ENCODE assay signal across 10 mouse cellular contexts in genomic region chr9:122084636-122085035, GRCm38 (mm10). TPM values are rescaled to one million over a fixed set of nuclear protein-coding genes. Genes with fewer than 3 reads are reported as not detected.
DNase-seq lines count a peak whose midpoint lies in the region; ATAC-seq and TF ChIP-seq lines count a peak whose summit lies in the region.
"Had no signal": no experiment of that assay in that cellular context is flagged by ENCODE, and none has a peak within 500 bp of the region (broad histone marks: within the 10 kb centered on the region; RNA-seq: fewer than 3 reads in every experiment).

No protein-coding gene starts in this region.

- DNase-seq in heart, adult 2 months, result no peak
- no peak for DNase-seq in heart, adult 9 months (ENCODE audit: low spot score in 2 of 2)
- no peak for DNase-seq in left cerebral cortex, adult 2 months (ENCODE audit: extremely low spot score in 1 of 2, low spot score in 2 of 2)
- no peak for DNase-seq in left cerebral cortex, postnatal 4 days
- no peak for DNase-seq in liver, embryonic 11.5 days (ENCODE audit: low spot score)
- no peak for DNase-seq in spleen, postnatal 14 days (ENCODE audit: low spot score in 2 of 2)
- DNase-seq: cerebellum, postnatal 25 days had no signal

- ATAC-seq in embryonic facial prominence, embryonic 13.5 days (ENCODE audit: insufficient number of reproducible peaks, insufficient read depth, low FRiP score, low TSS enrichment, low read depth), result no peak
- no peak for ATAC-seq in liver, embryonic 11.5 days (replicated peaks; ENCODE audit: low FRiP score)
- no peak for ATAC-seq in granulocyte monocyte progenitor cell, adult 5-6 weeks (replicated peaks; ENCODE audit: poor library complexity, severe bottlenecking)
- ATAC-seq: forebrain, embryonic 13.5 days had no signal

- H3K36me3 ChIP-seq in heart, adult 2 months (ENCODE audit: control insufficient read depth, insufficient read depth, low read length), result peaks cover 13% of the 10 kb centered on the region
- H3K36me3 ChIP-seq in embryonic facial prominence, embryonic 13.5 days, result no peaks in the 10 kb centered on the region
- H3K36me3 ChIP-seq in liver, embryonic 11.5 days (ENCODE audit: control insufficient read depth, insufficient read depth, low read length), result no peaks in the 10 kb centered on the region

- peaks cover 15% of the 10 kb centered on the region for H3K4me1 ChIP-seq in heart, adult 2 months (ENCODE audit: control insufficient read depth, insufficient read depth, low read length)
- H3K4me1 ChIP-seq in embryonic facial prominence, embryonic 13.5 days, result peaks cover 11% of the 10 kb centered on the region; the same call in 1 of the 2 replicates
- no peaks in the 10 kb centered on the region for H3K4me1 ChIP-seq in liver, embryonic 11.5 days (replicated peaks; ENCODE audit: control insufficient read depth, insufficient read depth, low read length)
- H3K4me1 ChIP-seq: forebrain, embryonic 13.5 days had no signal

- H3K9ac ChIP-seq in heart, adult 2 months (ENCODE audit: low read depth, low read length), result no peak overlapping the region
- H3K9ac ChIP-seq in embryonic facial prominence, embryonic 13.5 days, result no peak overlapping the region
- no peak overlapping the region for H3K9ac ChIP-seq in liver, embryonic 11.5 days (ENCODE audit: low read depth, low read length)
- H3K9ac ChIP-seq: forebrain, embryonic 13.5 days had no signal

- no peak for TF ChIP-seq POLR2A in heart, adult 2 months (IDR thresholded peaks at IDR 0.05; ENCODE audit: insufficient read depth, low read depth, low read length)

- peak overlapping the region; percentile 90 for H3K27ac ChIP-seq in heart, adult 2 months
- H3K27ac ChIP-seq in left cerebral cortex, adult 2 months, result peak overlapping the region; percentile 6
- 0 out of 2 replicates have a peak overlapping the region, but pooled peaks have one; percentile 39 for H3K27ac ChIP-seq in embryonic facial prominence, embryonic 13.5 days
- H3K27ac ChIP-seq in liver, embryonic 11.5 days (ENCODE audit: low read depth, low read length), result peak overlapping the region; percentile 48; the same call in 1 of the 2 replicates
- H3K27ac ChIP-seq: forebrain, embryonic 13.5 days had no signal

- no peaks in the 10 kb centered on the region for H3K79me2 ChIP-seq in heart, adult 2 months (replicated peaks; ENCODE audit: control insufficient read depth, insufficient read depth, low read length)

- TF ChIP-seq CTCF in heart, adult 2 months (IDR thresholded peaks at IDR 0.05), result no peak
- TF ChIP-seq CTCF in left cerebral cortex, adult 2 months (IDR thresholded peaks at IDR 0.05), result no peak

- H3K4me3 ChIP-seq in heart, adult 2 months, result no peak overlapping the region
- H3K4me3 ChIP-seq in left cerebral cortex, adult 2 months, result no peak overlapping the region
- H3K4me3 ChIP-seq in embryonic facial prominence, embryonic 13.5 days, result no peak overlapping the region
- H3K4me3 ChIP-seq in liver, embryonic 11.5 days (ENCODE audit: low read depth, low read length), result no peak overlapping the region
- H3K4me3 ChIP-seq: forebrain, embryonic 13.5 days had no signal

- TF ChIP-seq EP300 in heart, adult 2 months (IDR thresholded peaks at IDR 0.05; ENCODE audit: insufficient read depth, low read depth, low read length), result no peak

- 35% methylated on average over 4 of the region's 4 CpGs for WGBS in heart, adult 2 months
- 80% methylated on average over 4 of the region's 4 CpGs for WGBS in embryonic facial prominence, embryonic 13.5 days
- WGBS in liver, embryonic 11.5 days, result 76% methylated on average over 4 of the region's 4 CpGs

- intact Hi-C loops in heart, adult 2 months (cut with DNase I), result loop anchor here (1.0 kb wide), 4 partner anchors 19 to 62 kb away; no protein-coding TSS in a partner anchor
- intact Hi-C loops in left cerebral cortex, adult 2 months (cut with DNase I), result loop anchor here (1.0 to 2.0 kb wide), 2 partner anchors 24 to 62 kb away; no protein-coding TSS in a partner anchor
- intact Hi-C loops in left cerebral cortex, postnatal 4 days (cut with DNase I), result no loop called here

- 0 out of 2 replicates have a peak overlapping the region, but pooled peaks have one; percentile 1 for H3K4me2 ChIP-seq in embryonic facial prominence, embryonic 13.5 days
- H3K4me2 ChIP-seq in liver, embryonic 11.5 days, result no peak overlapping the region
- H3K4me2 ChIP-seq: forebrain, embryonic 13.5 days had no signal

- no peaks in the 10 kb centered on the region for H3K9me3 ChIP-seq in embryonic facial prominence, embryonic 13.5 days
- no peaks in the 10 kb centered on the region for H3K9me3 ChIP-seq in liver, embryonic 11.5 days (ENCODE audit: control insufficient read depth, low read length)
- H3K9me3 ChIP-seq: forebrain, embryonic 13.5 days had no signal

- no peaks in the 10 kb centered on the region for H3K27me3 ChIP-seq in heart, adult 2 months (ENCODE audit: control insufficient read depth, insufficient read depth, low read length)
- no peaks in the 10 kb centered on the region for H3K27me3 ChIP-seq in embryonic facial prominence, embryonic 13.5 days
- H3K27me3 ChIP-seq in liver, embryonic 11.5 days (replicated peaks; ENCODE audit: control insufficient read depth, insufficient read depth, low read length), result no peaks in the 10 kb centered on the region
- H3K27me3 ChIP-seq: forebrain, embryonic 13.5 days had no signal

RNA-seq across cellular contexts. Expression of gene Snrk, which starts 32.4 kb away (rescaled TPM):
- total RNA-seq in heart, adult 2 months (2021), result 100 to 1,000 TPM; 142 to 163 TPM
- 68.0 and 89.8 TPM in 2 replicates for polyA plus RNA-seq in heart, adult 2 months (2012; rRNA removed)
- total RNA-seq in left cerebral cortex, adult 2 months (2021), result 100 to 1,000 TPM; 113 to 129 TPM
- total RNA-seq in left cerebral cortex, postnatal 4 days (2021), result 100 to 1,000 TPM; 109 to 120 TPM
- polyA plus RNA-seq in embryonic facial prominence, embryonic 13.5 days (2015; fragmentation: Nextera tagmentation; extraction: Ambion mirVana), result 50.8 and 54.2 TPM in 2 replicates
- polyA plus RNA-seq in liver, embryonic 11.5 days (2014; fragmentation: Nextera tagmentation; extraction: Ambion mirVana), result 27.0 and 34.1 TPM in 2 replicates
- 15.4 and 17.8 TPM in 2 replicates for total RNA-seq in granulocyte monocyte progenitor cell, adult 5-6 weeks (2014; fragmentation: Nextera tagmentation)
- 19.8 and 25.9 TPM in 2 replicates for total RNA-seq in granulocyte monocyte progenitor cell, adult 5-6 weeks (2017)

Comparison
In these comparisons a context has a peak if more than half of its experiments do, and no peak if none do; other contexts are left out.
1. H3K27ac ChIP-seq: peak in every context shown above with its lines; median percentile 90 in heart, adult 2 months; 48 in liver, embryonic 11.5 days; 39 in embryonic facial prominence, embryonic 13.5 days; 6 in left cerebral cortex, adult 2 months.
2. RNA of gene Snrk, which starts 32.4 kb away (total RNA-seq): 142 to 163 TPM in heart, adult 2 months, 113 to 129 TPM in left cerebral cortex, adult 2 months and 109 to 120 TPM in left cerebral cortex, postnatal 4 days; 15.4 to 25.9 TPM in granulocyte monocyte progenitor cell, adult 5-6 weeks; every median in the first group is over 4 times any median in the second.